Mouse (Mus musculus) G1E-ER4 (cell line): ENCODE results near the gene Mettl25. TPM values are rescaled to one million over a fixed set of nuclear protein-coding genes. Genes with fewer than 3 reads are reported as not detected.

Experiments
- GATA1 ChIP-seq: IDR thresholded peaks from one replicate; pipeline ENCODE4 v1.8.0; 2012; ENCODE audit warnings: low read length, inconsistent platforms
- polyA plus RNA-seq: library from polyadenylated mRNA; stranded (reverse); fragments of >175 nt; gene quantifications from 2 replicates; pipeline ENCODE4 v1.2.3, GENCODE M21; 2012

The Mettl25 gene
- polyA plus RNA-seq, result 3.7 and 4.0 TPM in 2 replicates

GRCm38 (mm10) chr10:105840928-105841888, at the start of gene Mettl25, which contains the start of gene Ccdc59:
TSS of gene Mettl25 (minus strand) at chr10:105841380.
TSS of gene Ccdc59 (plus strand) at chr10:105841067.
- TF ChIP-seq GATA1, result no peak

- no peak for TF ChIP-seq GATA1
Measured at GRCm38 (mm10) chr10:105867312-105867711, 26.1 kb upstream of the Mettl25 start.

GRCm38 (mm10) chr10:105851136-105851535, 10.0 kb upstream of the Mettl25 start:
- TF ChIP-seq GATA1, result no peak

GRCm38 (mm10) chr10:105850286-105850685, 9.1 kb upstream of the Mettl25 start:
- TF ChIP-seq GATA1, result no peak

- TF ChIP-seq GATA1, result no peak
Measured at GRCm38 (mm10) chr10:105842574-105842973, 1.4 kb upstream of the Mettl25 start.

GRCm38 (mm10) chr10:105834627-105835228, 6.5 kb downstream of the Mettl25 start:
- TF ChIP-seq GATA1, result no peak

GRCm38 (mm10) chr10:105806259-105807010, 34.7 kb downstream of the Mettl25 start:
- TF ChIP-seq GATA1, result no peak

GRCm38 (mm10) chr10:105803461-105803860, 37.7 kb downstream of the Mettl25 start:
- TF ChIP-seq GATA1, result no peak

- no peak for TF ChIP-seq GATA1
Measured at GRCm38 (mm10) chr10:105802132-105802531, 39.0 kb downstream of the Mettl25 start.

GRCm38 (mm10) chr10:105801147-105801546, 40.0 kb downstream of the Mettl25 start:
- no peak for TF ChIP-seq GATA1

GRCm38 (mm10) chr10:105797250-105797924, 43.8 kb downstream of the Mettl25 start:
- TF ChIP-seq GATA1, result no peak

- TF ChIP-seq GATA1, result no peak
Measured at GRCm38 (mm10) chr10:105793776-105794552, 47.2 kb downstream of the Mettl25 start.

- TF ChIP-seq GATA1, result no peak
Measured at GRCm38 (mm10) chr10:105788744-105789486, 52.3 kb downstream of the Mettl25 start.

GRCm38 (mm10) chr10:105783766-105784165, 57.4 kb downstream of the Mettl25 start:
- TF ChIP-seq GATA1, result no peak
